Mouse (Mus musculus): ENCODE data around the gene Mmp28. TPM values are rescaled to one million over a fixed set of nuclear protein-coding genes. Genes with fewer than 3 reads are reported as not detected.
A peak's percentile ranks its signal among the peaks of the same experiment; 100 is the strongest.

Mmp28 gene
- polyA plus RNA-seq, 1 experiment from 2014 or later, result 2.7 TPM

DNA sequence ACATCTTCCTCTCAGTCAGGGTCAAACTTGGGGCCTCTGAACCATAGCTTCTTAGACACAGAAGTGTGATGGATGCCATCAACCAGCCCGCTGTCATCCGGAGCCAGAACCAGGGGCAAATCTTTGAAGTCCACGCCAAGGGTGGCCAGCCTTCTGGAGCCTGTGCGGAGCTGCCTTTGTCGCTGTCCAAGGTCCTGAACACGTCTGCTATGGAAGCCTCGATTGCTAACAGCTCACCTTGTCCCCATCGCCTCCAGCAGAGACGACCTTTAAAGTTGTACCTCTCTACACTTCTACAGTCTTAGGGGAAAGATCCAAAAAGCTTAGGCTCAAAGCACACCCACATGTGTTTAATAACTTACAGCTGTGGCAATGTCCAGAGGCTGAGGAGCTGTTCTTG is 41.6 kb downstream of the Mmp28 start:
- no peaks in the 10 kb centered on the region for H3K9me3 ChIP-seq
- ATAC-seq (ENCODE audit: borderline replicate concordance, extremely low read depth, low FRiP score, low TSS enrichment), result no peak
- H3K4me1 ChIP-seq, result 0 out of 2 replicates have a peak, but pooled peaks cover 7% of the 10 kb centered on the region
- no peak overlapping the region for H3K9ac ChIP-seq
- peaks cover 42% of the 10 kb centered on the region for H3K27me3 ChIP-seq
- H3K4me3 ChIP-seq, result no peak overlapping the region
- H3K36me3 ChIP-seq, result no peaks in the 10 kb centered on the region
- no peak overlapping the region for H3K27ac ChIP-seq
- no peak overlapping the region for H3K4me2 ChIP-seq
- WGBS, result 3% methylated on average over 9 of the region's 9 CpGs

DNA sequence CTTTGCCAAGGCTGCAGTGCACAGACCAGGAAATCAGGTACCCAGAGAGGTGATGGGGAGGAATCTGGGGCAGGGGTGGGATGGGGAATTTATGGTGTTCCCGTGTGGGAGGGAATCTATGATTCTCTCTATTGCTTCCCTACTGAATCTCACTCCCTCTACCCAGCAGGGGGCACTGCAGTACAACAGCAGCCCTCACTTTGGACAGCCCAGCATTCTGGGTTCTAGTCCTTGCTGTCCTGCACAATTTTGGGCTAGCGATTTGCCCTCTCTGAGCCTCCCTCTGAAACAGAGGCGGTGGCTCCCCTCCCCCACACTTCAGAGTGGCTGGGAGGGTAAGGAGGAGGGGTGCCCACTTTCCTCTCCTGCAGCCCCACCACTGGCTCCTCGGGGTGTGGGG is 42.5 kb downstream of the Mmp28 start:
- ATAC-seq (ENCODE audit: borderline replicate concordance, extremely low read depth, low FRiP score, low TSS enrichment), result 0 out of 2 replicates have a peak, but pooled peaks have one; percentile 8
- H3K4me1 ChIP-seq, result 0 out of 2 replicates have a peak, but pooled peaks cover 7% of the 10 kb centered on the region
- no peak overlapping the region for H3K9ac ChIP-seq
- 46% methylated on average over 4 of the region's 4 CpGs for WGBS
- no peak overlapping the region for H3K27ac ChIP-seq
- H3K36me3 ChIP-seq, result no peaks in the 10 kb centered on the region
- H3K9me3 ChIP-seq, result no peaks in the 10 kb centered on the region
- no peak overlapping the region for H3K4me2 ChIP-seq
- H3K27me3 ChIP-seq, result peaks cover 37% of the 10 kb centered on the region
- H3K4me3 ChIP-seq, result no peak overlapping the region

DNA sequence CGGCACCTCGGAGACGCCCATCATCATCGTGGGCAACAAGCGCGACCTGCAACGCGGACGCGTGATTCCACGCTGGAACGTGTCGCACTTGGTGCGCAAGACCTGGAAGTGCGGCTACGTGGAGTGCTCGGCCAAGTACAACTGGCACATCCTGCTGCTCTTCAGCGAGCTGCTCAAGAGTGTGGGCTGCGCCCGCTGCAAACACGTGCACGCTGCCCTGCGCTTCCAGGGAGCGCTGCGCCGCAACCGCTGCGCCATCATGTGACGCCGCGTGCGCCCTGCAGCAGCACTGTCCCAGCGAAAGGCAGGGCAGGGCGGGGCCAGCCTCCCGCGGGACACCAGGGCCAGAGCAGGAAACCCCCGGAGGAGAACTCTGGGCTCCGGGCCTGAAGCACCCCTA is 44.3 kb downstream of the Mmp28 start:
- 6% methylated on average over 38 of the region's 38 CpGs for WGBS
- no peak overlapping the region for H3K4me2 ChIP-seq
- H3K9ac ChIP-seq, result no peak overlapping the region
- no peak overlapping the region for H3K27ac ChIP-seq
- no peaks in the 10 kb centered on the region for H3K36me3 ChIP-seq
- no peaks in the 10 kb centered on the region for H3K9me3 ChIP-seq
- ATAC-seq (ENCODE audit: borderline replicate concordance, extremely low read depth, low FRiP score, low TSS enrichment), result no peak
- H3K27me3 ChIP-seq, result peaks cover 37% of the 10 kb centered on the region
- 0 out of 2 replicates have a peak, but pooled peaks cover 7% of the 10 kb centered on the region for H3K4me1 ChIP-seq
- H3K4me3 ChIP-seq, result no peak overlapping the region

DNA sequence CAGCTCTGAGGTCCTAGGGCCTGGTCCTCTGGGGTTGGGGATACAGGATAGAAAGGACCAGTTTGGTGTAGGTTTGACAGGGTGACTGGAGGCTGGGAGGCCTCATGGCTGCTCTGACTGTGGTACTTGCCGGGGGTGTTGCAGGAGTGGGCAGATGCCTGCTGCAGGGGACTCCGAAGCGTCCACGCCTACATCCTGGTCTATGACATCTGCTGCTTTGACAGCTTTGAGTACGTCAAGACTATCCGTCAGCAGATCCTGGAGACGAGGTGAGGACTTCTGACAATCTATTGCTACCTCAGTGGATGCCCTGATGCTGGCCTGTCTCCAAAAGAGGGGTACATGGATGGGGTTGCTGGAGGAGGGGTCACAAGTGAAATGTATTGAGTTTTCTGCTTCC is 45.2 kb downstream of the Mmp28 start:
- H3K27me3 ChIP-seq, result peaks cover 37% of the 10 kb centered on the region
- H3K36me3 ChIP-seq, result no peaks in the 10 kb centered on the region

DNA sequence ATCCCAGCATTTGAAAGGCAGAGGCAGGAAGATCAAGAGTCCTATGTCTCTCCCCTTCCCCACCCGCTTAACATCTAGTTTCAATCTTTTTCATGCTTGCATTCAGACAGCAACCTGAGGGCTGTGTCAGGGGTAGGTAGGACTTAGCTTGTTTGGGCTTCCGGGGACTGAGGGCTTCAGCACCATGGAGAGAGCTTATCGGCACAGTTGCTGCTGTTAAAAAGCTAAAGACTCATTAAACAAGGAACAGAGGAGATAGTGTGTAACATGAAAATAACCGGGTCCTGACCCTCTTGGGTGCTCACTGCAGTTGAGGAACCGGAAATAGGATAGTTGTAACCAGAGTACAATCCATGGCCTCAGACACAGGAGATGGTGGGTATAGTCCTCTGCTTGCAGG is 45.8 kb downstream of the Mmp28 start:
- Histone ChIP-seq H3K4me2 (no peak overlapping the region), H3K9me3 (no peaks in the 10 kb centered on the region), H3K36me3 (no peaks in the 10 kb centered on the region), H3K27me3 (peaks cover 37% of the 10 kb centered on the region), H3K9ac (no peak overlapping the region), H3K4me1 (0 out of 2 replicates have a peak, but pooled peaks cover 7% of the 10 kb centered on the region), H3K27ac (no peak overlapping the region), H3K4me3 (no peak overlapping the region)
- 2% methylated on average over 5 of the region's 5 CpGs for WGBS
- ATAC-seq (ENCODE audit: borderline replicate concordance, extremely low read depth, low FRiP score, low TSS enrichment), result no peak

More for the DNA sequence above, 45.2 kb downstream of the Mmp28 start:
- Histone ChIP-seq H3K9me3 (no peaks in the 10 kb centered on the region), H3K4me3 (no peak overlapping the region), H3K4me2 (no peak overlapping the region), H3K27ac (no peak overlapping the region), H3K9ac (no peak overlapping the region), H3K4me1 (0 out of 2 replicates have a peak, but pooled peaks cover 7% of the 10 kb centered on the region)
- WGBS, result 72% methylated on average over 7 of the region's 7 CpGs
- ATAC-seq (ENCODE audit: borderline replicate concordance, extremely low read depth, low FRiP score, low TSS enrichment), result no peak

DNA sequence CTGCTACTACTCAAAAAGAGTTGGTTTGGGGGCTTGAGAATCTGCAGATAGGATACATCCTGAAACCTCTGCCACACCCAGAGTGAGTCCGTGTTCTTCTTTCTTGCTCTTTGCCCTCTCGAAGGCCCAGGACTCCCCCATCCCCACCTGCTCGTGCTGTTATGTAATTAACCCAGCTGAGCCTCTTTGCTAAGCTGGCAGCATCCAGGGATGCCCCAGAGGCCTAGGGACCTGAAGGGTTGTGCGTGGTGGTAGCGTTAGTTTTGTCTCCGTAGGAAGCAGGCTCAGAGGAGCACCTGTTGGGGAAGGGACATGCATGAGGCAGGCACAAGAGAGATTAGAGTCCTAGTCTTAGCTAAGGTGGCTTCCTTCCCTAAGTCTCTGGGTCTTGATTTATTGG is 52.4 kb downstream of the Mmp28 start:
- ATAC-seq (ENCODE audit: borderline replicate concordance, extremely low read depth, low FRiP score, low TSS enrichment), result no peak
- no peak overlapping the region for H3K27ac ChIP-seq
- 57% methylated on average over 6 of the region's 6 CpGs for WGBS
- H3K4me1 ChIP-seq, result peaks cover 4% of the 10 kb centered on the region
- H3K27me3 ChIP-seq, result peaks cover 12% of the 10 kb centered on the region; the same call in 1 of the 2 replicates
- H3K9me3 ChIP-seq, result no peaks in the 10 kb centered on the region
- H3K9ac ChIP-seq, result no peak overlapping the region
- peak overlapping the region; percentile 95 for H3K4me2 ChIP-seq
- H3K36me3 ChIP-seq, result no peaks in the 10 kb centered on the region
- H3K4me3 ChIP-seq, result no peak overlapping the region

DNA sequence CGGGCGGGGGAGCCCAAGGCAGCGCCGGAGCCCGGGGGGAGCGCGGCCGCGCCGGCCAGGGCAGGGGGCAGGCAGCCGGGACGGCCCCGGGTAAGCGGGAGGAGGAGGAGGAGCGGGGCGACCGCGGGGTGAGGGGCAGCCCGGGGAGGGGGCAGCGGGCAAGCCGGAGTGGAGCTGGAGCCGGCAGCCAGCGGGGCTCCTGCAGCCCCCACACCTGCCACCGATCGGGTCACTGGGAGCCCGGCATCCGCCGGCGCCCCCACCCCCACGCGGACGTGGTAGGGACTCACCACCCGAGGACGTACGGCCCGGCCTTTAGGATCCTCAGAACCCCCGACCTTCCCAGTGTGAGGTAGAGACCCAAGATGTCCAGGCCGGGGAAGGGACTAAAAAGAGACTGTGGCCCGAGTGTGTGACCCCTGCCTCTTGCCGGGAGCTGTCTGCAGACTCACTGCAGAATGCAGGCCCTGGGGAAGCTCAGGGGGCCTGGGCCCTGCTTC is 53.0 kb downstream of the Mmp28 start:
- Histone ChIP-seq H3K9me3 (no peaks in the 10 kb centered on the region), H3K27me3 (peaks cover 12% of the 10 kb centered on the region; the same call in 1 of the 2 replicates), H3K4me3 (peak overlapping the region; percentile 73), H3K36me3 (no peaks in the 10 kb centered on the region), H3K4me1 (peaks cover 4% of the 10 kb centered on the region), H3K27ac (no peak overlapping the region), H3K4me2 (peak overlapping the region; percentile 95), H3K9ac (peak overlapping the region; percentile 47)
- peak; percentile 60 for ATAC-seq (ENCODE audit: borderline replicate concordance, extremely low read depth, low FRiP score, low TSS enrichment)
- WGBS, result 1% methylated on average over 32 of the region's 40 CpGs

DNA sequence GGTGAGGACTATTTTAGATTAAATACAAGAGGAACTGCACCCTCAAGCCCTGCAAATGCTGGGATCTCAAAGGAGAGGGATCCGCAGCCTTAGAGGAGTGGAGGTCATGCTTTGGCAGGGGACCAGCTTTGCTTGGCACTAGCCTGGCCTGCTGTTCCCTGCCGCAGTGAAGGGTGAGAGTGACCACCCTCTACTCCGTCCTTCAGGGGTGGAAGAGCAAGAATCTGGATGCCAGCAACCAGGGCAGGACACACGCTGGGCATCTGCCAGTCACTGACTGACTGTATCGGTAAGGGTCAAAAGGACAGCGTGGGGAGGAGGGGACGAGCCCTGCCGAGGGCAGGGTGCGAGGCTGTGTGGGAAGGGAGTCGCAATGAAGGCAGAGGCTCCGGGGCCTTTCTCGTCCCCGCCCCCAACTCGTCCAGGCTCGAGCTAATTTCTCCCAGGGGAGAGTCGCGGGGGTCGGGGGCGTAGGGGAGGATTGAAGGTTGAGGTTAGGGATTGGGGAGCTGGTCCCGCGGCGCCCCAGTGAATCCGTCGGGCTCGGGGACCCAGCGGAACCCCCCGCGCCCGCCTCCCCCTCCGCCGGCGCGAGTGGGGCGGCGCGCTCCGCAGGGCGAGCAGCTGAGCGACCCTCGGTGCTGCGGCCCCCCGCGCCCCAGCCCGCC is 53.6 kb downstream of the Mmp28 start, which contains the start of gene Rasl10b:
TSS of gene Rasl10b (plus strand) at position 51 of the 668 bp plus-strand sequence.
- no peaks in the 10 kb centered on the region for H3K36me3 ChIP-seq
- peak within 1 kb of the TSS; percentile 73 for H3K4me3 ChIP-seq
- peaks cover 4% of the 10 kb centered on the region for H3K4me1 ChIP-seq
- H3K27me3 ChIP-seq, result peaks cover 12% of the 10 kb centered on the region; the same call in 1 of the 2 replicates
- H3K9me3 ChIP-seq, result no peaks in the 10 kb centered on the region
- H3K9ac ChIP-seq, result peak within 1 kb of the TSS; percentile 47
- under 1% methylated on average over 34 of the region's 44 CpGs for whole genome bisulfite sequencing
- ATAC-seq (ENCODE audit: borderline replicate concordance, extremely low read depth, low FRiP score, low TSS enrichment), result peak; percentile 48
- H3K27ac ChIP-seq, result no peak within 1 kb of the TSS
- H3K4me2 ChIP-seq, result peak within 1 kb of the TSS; percentile 95

DNA sequence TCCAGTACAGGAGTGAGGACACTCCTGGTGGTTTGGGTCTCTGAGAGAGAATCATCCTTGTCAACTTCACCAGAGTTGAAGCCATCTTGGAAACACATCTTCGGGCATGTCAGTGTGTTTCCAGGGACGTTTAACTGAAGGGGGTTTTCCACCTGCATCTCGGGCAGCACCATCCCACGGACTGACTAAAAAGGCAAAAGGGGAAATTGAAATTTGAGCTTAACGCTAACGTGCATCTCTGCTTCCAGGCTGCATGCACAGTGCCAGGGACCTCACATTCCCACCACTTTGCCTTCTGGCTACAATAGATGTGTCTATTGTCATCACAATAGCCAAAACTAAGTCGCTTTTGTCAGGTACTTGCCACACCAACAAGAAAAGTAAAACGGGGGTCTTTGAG is 54.6 kb downstream of the Mmp28 start:
- Histone ChIP-seq H3K27me3 (peaks cover 12% of the 10 kb centered on the region; the same call in 1 of the 2 replicates), H3K4me3 (no peak overlapping the region), H3K4me2 (no peak overlapping the region), H3K9me3 (no peaks in the 10 kb centered on the region), H3K36me3 (peaks cover 6% of the 10 kb centered on the region; the same call in 1 of the 2 replicates), H3K4me1 (peaks cover 4% of the 10 kb centered on the region), H3K27ac (no peak overlapping the region), H3K9ac (no peak overlapping the region)
- ATAC-seq (ENCODE audit: borderline replicate concordance, extremely low read depth, low FRiP score, low TSS enrichment), result no peak
- 29% methylated on average over 8 of the region's 8 CpGs for WGBS

DNA sequence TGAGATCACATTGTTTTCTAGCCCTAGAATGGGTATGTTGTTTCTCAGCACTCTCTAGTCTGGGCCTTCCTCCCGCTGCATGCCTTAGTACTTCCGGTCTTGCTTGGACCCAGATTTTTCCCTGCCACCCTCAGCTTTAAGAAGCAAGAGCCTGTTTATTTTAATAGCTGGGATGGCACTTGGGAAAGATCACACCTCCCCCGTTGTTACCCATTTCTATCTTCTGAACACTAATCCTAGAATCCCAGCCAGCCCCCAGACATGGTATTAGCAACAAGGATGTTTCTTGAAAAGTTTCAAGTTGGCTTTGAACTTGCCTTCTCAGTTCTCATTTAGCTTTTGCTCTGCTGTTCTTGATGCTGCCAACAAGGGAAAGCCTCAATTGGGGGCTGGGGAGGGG is 56.5 kb downstream of the Mmp28 start:
- Histone ChIP-seq H3K9ac (no peak overlapping the region), H3K4me1 (peaks cover 4% of the 10 kb centered on the region), H3K4me2 (no peak overlapping the region), H3K36me3 (peaks cover 14% of the 10 kb centered on the region), H3K4me3 (no peak overlapping the region), H3K27ac (no peak overlapping the region), H3K27me3 (peaks cover 8% of the 10 kb centered on the region; the same call in 1 of the 2 replicates), H3K9me3 (no peaks in the 10 kb centered on the region)
- WGBS, result 34% methylated on average over 3 of the region's 3 CpGs
- ATAC-seq (ENCODE audit: borderline replicate concordance, extremely low read depth, low FRiP score, low TSS enrichment), result no peak

DNA sequence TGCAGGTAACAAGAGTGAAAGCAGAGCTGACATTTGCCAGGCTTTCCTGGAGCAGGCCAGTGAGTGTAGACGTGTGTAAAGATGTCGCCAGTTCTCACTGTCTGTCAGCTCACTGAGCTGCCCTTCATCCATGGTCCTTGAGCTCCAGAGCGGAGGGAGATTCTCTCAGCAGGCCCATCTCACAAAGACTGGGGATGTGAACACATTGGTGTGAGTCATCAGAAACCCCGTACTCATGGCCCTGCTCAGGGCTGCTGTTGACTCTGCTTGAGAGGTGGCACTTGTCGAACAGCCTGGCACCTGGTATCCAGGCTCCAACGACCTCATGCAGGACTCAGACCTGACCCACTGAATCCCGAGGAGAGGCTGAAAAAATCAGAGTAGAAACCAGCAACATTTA is 59.1 kb downstream of the Mmp28 start:
- Histone ChIP-seq H3K36me3 (peaks cover 22% of the 10 kb centered on the region), H3K9me3 (no peaks in the 10 kb centered on the region), H3K27ac (no peak overlapping the region), H3K27me3 (no peaks in the 10 kb centered on the region), H3K4me2 (no peak overlapping the region), H3K4me3 (no peak overlapping the region), H3K9ac (no peak overlapping the region), H3K4me1 (no peaks in the 10 kb centered on the region)
- ATAC-seq (ENCODE audit: borderline replicate concordance, extremely low read depth, low FRiP score, low TSS enrichment), result no peak
- WGBS, result 75% methylated on average over 7 of the region's 7 CpGs

DNA sequence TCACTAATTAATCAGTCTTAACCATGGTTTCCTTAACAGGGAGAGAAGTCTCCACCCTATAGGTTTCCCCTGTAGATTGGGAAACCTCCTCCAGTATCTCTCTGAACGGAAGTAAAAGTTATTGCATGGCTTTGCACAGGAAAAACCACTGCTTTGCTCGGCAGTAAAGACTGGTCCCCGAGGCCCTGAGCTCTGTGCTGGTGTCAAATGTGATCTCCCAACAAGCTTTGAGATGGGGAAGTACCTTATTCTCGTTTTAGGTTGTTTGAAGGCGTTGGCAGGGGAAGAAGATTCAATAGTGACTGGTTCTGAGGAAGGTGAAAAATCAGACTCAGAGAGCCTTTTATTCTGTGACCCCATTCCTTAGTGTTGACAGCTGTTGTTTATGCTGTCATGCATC is 64.1 kb downstream of the Mmp28 start:
- no peaks in the 10 kb centered on the region for H3K9me3 ChIP-seq
- no peaks in the 10 kb centered on the region for H3K4me1 ChIP-seq
- 75% methylated on average over 5 of the region's 5 CpGs for WGBS
- no peak overlapping the region for H3K9ac ChIP-seq
- no peaks in the 10 kb centered on the region for H3K27me3 ChIP-seq
- H3K27ac ChIP-seq, result no peak overlapping the region
- H3K36me3 ChIP-seq, result peaks cover 43% of the 10 kb centered on the region
- no peak overlapping the region for H3K4me2 ChIP-seq
- ATAC-seq (ENCODE audit: borderline replicate concordance, extremely low read depth, low FRiP score, low TSS enrichment), result no peak
- H3K4me3 ChIP-seq, result no peak overlapping the region

Measured in lung, embryonic 15.5 days (tissue).